Mouse (Mus musculus) cerebellum, adult 2 months (tissue): ENCODE results near the gene 4930432K21Rik.

ENCODE experiments used
- CTCF ChIP-seq: fragments of 200-500 bp; IDR thresholded peaks from 2 replicates; pipeline ENCODE4 v1.5.1; 2011; ENCODE audit warnings: low read depth, mild to moderate bottlenecking, control low read depth, low read length, moderate library complexity, borderline replicate concordance; ENCODE audit not compliant: insufficient read depth
- POLR2A ChIP-seq: fragments of 200-500 bp; IDR thresholded peaks from 2 replicates; pipeline ENCODE4 v1.6.1; 2011; ENCODE audit warnings: low read length, control low read depth, borderline replicate concordance; ENCODE audit not compliant: insufficient read depth

DNA sequence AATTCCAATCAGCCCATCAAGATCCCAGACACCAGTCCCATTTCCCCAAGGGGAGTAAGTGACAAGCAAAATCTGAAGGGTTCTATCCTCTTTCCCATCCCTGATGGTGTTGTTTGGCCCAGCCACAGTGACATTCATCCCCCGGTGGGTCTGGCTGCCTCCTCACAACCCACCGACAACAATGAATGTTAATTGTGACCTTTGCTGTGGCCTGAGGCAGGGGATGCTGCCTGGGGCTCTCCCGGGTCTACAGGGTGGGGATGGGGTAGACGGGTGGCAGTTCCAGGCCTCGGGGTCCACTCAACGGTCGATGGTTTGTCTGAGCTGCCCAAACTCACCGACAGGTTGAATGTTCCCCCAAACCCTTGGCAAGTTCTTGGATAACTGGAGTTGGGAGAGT lies 30.8 kb downstream of the 4930432K21Rik start:
- TF ChIP-seq CTCF (no peak), POLR2A (no peak)
